Mouse (Mus musculus) neural tube, embryonic 10.5 days (tissue): Measurements from ENCODE around the gene Igsf11.

Experiments
- DNase-seq: peaks from one replicate; pipeline ENCODE4 v3.0.0-alpha.2; 2017; ENCODE audit warnings: low spot score; ENCODE audit errors: extremely low spot score

The Igsf11 gene

GRCm38 (mm10) chr16:38892371-38892770, at the start of gene Igsf11:
TSS of gene Igsf11 (plus strand) at chr16:38892671.
- peak; percentile 10 for DNase-seq

DNA sequence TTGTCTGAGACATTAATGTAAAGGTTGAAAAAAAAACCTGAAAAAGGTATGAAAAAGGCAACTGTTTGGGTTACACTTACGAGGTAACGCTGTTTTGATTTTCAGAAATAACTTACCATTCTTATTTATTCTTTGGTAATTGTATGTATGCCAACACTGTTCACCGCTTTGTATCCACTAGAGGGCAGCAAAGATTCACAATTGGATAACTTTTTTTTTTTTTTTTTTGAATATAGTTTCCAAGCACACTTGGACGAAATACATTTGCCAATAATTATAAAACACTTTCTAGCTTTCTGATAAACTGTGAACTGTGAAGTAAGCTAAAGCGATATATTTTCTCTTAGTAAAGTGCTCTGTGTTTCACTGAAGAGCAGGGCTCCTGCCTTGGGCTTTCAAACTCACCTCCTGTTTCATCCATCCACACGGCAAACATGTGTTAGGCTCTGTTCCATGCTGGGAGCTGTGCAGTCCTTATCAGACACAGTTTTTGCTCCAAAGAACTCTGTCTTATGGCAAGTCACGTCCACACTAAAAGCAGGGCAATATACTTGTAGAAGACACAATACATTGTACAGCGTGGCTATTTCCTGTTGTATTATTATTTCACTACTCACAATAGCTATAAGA, 34.2 kb upstream of the Igsf11 start:
- no peak for DNase-seq

GRCm38 (mm10) chr16:38860548-38860947, 31.9 kb upstream of the Igsf11 start:
- DNase-seq, result no peak

DNA sequence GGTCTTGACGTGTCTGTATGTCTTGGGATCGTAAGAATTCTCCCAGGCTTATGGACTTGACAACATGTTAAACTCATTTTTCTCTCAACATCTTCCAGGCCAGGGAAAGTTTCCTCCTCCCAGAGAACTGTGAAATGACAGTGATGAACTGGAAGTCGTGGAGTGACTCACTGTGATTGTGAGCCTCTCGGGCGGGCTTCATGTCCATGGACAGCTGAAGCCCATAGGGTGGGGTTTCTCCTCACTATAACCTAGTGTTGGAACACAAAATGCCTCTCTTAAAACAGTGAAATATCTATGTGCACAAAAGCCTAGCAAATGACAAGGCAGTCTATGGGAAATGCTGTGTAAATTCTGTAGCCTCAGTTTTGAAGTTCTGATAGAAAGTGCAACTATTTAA, 28.1 kb upstream of the Igsf11 start:
- no peak for DNase-seq

GRCm38 (mm10) chr16:38873231-38873630, 19.2 kb upstream of the Igsf11 start:
- no peak for DNase-seq

DNA sequence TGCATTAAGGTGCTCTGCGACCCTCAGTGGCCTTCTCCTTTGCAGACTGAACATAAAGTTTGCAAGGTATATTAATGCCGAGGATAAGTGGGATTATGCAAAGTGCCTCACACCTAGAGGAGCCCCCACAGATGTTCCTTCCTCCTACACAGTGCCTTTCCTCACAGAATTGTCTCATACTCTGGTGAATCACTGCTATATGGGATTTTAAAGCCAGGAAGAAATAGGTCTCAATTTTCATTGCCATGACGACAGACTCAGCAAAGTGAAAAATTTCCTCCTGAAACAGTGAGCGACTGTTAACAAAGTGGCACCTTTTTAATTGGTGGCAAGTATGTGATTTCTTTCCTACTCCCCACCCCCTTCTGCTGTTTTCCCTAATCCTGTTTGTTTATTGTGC, 18.0 kb upstream of the Igsf11 start:
- DNase-seq, result no peak

DNA sequence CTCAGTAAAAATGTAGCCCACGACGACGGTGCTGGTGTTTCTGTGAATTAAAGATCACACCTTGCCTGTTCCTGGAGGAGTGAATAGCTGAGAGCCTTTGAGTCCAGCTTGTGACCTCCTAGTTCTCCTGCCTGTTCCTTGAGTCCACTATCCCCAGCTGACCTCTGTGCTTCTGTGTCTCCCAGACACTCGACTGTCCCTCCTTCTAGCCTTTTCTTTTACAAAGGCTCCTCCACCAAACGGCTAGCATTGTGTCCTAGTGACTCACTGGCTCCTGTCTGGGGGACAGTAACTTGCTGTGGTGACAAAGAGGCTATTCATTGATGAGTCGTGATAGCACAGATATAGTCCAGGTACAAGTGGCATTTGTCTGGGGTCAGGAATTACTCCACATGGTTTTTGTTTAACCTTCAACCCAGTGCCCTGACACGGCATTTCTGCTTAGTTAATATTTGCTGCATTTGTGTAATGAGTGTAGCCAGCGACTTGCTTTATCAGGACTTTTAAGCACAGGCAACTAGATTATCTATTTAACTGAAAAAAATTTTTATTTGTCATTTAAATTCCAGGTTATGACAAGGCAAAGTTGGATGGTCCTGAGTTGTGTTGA, 6.5 kb downstream of the Igsf11 start:
- DNase-seq, result no peak

DNA sequence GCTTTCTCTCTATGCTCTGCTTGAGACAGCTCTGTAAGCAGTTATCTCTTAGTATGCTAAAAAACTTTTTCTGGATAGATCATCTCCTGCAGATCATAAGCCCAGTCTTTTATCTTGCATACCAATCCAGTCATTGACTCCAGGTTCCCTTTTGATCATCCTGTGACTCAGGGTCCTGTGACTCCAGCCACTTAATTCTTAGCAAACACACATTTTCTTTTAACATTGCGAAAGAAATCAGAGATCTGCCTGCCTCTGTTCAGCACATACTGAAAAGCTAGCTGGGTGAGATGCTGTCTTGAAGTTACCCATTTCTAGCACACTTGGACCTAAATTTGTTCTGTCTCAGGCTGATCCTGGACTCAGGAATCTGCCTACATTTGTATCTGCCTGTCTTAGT, 7.6 kb downstream of the Igsf11 start:
- no peak for DNase-seq

GRCm38 (mm10) chr16:38902111-38902778, 9.8 kb downstream of the Igsf11 start:
- DNase-seq, result peak; percentile 95

- DNase-seq, result no peak
Measured at GRCm38 (mm10) chr16:38903020-38903419, 10.5 kb downstream of the Igsf11 start.

- peak; percentile 13 for DNase-seq
Measured at GRCm38 (mm10) chr16:38904202-38904601, 11.7 kb downstream of the Igsf11 start.

GRCm38 (mm10) chr16:38905911-38906310, 13.4 kb downstream of the Igsf11 start:
- DNase-seq, result peak; percentile 10

DNA sequence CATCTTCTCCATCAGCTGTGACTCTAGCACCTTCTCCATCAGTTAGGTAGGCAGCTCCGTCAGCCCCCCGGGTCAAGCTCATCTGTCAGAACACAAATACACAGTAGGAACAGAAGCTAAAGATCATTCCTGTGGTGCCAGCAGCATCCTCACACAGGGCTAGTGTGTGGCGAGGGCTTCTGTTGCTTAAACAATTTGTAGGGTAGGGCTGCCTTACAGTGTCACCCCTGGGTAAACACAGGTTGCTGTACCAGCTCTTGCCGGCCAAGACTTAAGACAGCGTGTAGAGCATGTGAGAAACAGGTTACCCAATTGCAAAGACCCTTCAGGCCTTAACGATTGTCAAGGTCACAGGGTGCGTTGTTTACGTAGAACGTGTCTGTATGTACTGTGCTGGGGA, 15.8 kb downstream of the Igsf11 start:
- no peak for DNase-seq

DNA sequence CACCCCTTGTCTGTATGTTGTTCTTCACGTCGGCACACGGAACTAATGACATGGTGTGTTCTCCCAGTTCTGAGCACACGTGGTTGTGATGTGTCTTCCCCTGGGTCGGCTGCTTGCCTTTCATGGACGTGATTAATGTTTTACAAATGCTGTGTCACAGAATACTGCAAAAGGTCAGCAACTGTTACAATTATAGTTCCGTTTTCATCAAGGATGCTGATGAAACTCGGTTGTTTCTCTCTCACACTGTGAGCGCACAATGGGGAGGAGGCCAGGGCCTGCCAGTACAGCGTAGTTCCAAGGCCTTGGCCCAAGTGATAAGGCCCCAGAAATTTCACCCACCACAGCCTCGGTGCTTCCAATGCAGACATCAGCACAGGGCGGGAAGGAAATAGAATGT, 17.0 kb downstream of the Igsf11 start:
- DNase-seq, result no peak

- DNase-seq, result no peak
Measured at GRCm38 (mm10) chr16:38910088-38910487, 17.6 kb downstream of the Igsf11 start.

DNA sequence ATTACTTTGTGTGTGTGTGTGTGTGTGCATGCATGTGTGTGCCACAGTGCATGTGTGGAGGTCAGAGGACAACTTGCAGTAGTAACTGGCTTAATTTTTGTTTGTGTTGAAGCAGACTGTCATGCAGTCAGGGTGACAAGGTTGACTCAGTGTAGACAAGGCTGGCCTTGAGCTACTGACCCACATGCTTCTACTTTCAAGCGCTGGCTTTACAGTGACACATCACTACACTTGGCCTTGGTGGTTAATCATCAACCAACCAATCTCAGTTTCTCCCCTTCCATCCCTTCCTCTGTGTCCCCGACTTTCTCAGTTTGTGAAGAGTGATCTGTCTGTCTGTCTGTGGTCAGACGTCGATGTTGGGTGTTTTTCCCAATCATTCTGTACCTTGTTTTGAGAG, 23.0 kb downstream of the Igsf11 start:
- no peak for DNase-seq

DNA sequence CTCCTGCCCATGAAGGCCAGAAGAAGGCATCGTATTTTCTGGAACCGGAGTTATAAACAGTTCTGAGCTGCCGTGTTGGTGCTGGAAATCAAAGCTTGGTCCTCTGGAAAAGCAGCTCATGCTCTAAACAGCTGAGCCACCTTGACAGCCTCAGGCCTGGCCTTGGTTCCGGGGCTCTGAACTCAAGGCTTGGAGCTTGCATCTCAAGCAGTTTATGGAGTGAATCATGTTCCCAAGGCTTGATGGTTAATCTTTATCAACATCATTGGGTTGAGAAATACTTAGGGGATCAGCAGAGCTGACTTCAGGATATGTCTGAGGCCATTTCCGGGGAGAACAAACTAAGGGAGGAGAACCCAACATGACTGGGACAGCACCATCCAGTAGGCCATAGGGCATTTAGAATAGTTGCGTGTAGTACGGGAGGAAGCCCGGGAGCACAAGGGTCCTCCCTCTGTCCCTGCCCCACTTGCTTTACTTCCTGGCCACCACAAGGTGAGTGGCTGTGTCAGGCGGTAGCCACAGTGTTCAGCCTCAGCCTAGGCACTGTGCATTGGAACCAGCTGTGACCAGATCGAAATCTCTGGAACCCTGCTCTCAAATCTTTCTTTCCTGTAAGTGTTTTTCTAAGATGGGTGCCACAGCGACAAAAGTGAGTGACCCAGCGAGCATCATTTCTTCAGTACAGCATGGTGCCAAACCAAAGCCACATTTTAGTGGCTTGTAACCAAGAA, 23.7 kb downstream of the Igsf11 start:
- DNase-seq, result no peak

GRCm38 (mm10) chr16:38916885-38917284, 24.4 kb downstream of the Igsf11 start:
- no peak for DNase-seq

DNA sequence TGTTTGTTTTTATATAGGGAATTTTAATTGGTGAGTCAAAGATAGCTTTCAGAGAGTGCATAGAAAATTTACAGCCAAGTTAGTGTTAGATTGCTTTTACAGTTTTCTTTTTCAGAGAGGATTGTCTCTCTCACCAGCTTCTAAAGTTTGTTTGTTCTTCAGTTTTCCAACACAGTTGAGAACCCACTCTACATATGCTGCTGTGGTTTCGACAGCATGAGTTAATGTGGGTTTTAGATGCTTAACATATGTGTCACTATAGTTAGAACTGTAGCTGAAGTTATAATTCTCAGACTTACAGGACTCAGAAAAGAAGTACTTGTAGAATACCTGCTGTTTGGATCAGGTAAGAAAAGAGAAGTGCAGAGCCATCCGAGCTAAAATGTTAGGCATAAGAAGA, 25.6 kb downstream of the Igsf11 start:
- DNase-seq, result no peak

DNA sequence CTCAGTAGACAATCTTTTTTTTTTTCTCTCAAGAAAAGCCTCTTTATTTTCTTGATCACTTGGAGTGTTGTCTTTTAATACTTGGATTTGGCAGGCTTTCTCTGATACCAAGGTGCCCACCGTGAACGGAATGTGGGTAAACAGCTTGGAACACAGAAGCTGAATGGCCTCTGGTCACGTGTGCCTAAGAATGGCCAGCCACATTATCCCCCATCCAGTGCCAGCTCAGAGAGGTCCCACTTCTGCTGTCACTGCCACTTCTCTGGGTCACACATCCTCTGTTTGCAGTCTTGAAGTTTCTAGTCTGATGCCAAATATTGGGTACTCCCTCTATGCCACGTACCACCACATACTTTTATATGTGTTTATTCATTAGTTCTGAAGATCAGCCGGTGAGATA, 28.0 kb downstream of the Igsf11 start:
- no peak for DNase-seq

- no peak for DNase-seq
Measured at GRCm38 (mm10) chr16:38924940-38925339, 32.5 kb downstream of the Igsf11 start.

DNA sequence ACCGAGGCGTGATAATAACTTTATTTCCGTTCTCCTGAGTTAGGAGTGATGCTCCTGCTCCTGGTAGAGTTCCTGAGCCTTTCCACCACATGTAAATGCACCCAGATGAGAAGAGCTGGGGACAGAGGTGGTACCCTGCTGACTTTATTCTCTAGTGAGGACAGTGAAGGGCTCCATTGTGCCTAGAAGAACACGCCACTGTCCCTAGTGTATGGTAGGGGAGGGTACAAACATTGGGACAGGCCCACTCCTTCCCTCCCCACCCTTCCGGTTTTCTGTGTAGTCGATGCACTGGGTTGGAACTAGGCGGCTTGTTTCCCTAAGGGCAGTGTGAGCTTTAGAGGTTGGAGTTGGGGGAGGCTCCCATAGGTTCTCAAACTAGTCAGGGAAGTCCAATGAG, 36.3 kb downstream of the Igsf11 start:
- DNase-seq, result no peak
